Mouse (Mus musculus) kidney, adult 2 months (tissue): Measurements from ENCODE around the gene Echdc3.

Experiments used
- CTCF ChIP-seq: fragments of 200-500 bp; conservative IDR thresholded peaks from 2 replicates; pipeline ENCODE4 v1.5.1; 2011; ENCODE audit warnings: low read depth, mild to moderate bottlenecking, control low read depth, low read length, moderate library complexity, mixed read lengths; ENCODE audit not compliant: insufficient read depth, insufficient read length
- POLR2A ChIP-seq: fragments of 200-500 bp; IDR thresholded peaks from one replicate; pipeline ENCODE4 v1.6.1; 2011; ENCODE audit warnings: low read depth, low read length, control low read depth

- no peak for TF ChIP-seq CTCF
- no peak for TF ChIP-seq POLR2A
Observed at GRCm38 (mm10) chr2:6260661-6261060, 47.8 kb upstream of the Echdc3 start.
